Mouse (Mus musculus) myocyte (in vitro differentiated cells): ENCODE data around the gene Id4.

Source experiments
- POLR2A ChIP-seq: IDR thresholded peaks from one replicate; pipeline ENCODE4 v1.6.1; 2011; ENCODE audit warnings: low read depth, mild to moderate bottlenecking, control low read depth, moderate library complexity; ENCODE audit not compliant: insufficient read length
- USF1 ChIP-seq: IDR thresholded peaks from one replicate; pipeline ENCODE4 v1.6.1; 2011; ENCODE audit warnings: low read depth, mild to moderate bottlenecking, control low read depth, moderate library complexity

- TF ChIP-seq USF1 (no peak), POLR2A (no peak)
These were observed 24.6 kb upstream of the Id4 start for GRCm38 (mm10) chr13:48236436-48236835.
